Mouse (Mus musculus) erythroblast, embryonic 14.5 days (primary cell): Measurements from ENCODE around the gene Tmem184c.

Experiments
- GATA1 ChIP-seq: IDR thresholded peaks from 2 replicates; pipeline ENCODE4 v1.6.1; 2012; ENCODE audit warnings: low read length, inconsistent platforms, mixed read lengths
- TAL1 ChIP-seq: IDR thresholded peaks from 3 replicates; pipeline ENCODE4 v1.6.1; 2012; ENCODE audit warnings: low read length, inconsistent platforms, mixed read lengths

DNA sequence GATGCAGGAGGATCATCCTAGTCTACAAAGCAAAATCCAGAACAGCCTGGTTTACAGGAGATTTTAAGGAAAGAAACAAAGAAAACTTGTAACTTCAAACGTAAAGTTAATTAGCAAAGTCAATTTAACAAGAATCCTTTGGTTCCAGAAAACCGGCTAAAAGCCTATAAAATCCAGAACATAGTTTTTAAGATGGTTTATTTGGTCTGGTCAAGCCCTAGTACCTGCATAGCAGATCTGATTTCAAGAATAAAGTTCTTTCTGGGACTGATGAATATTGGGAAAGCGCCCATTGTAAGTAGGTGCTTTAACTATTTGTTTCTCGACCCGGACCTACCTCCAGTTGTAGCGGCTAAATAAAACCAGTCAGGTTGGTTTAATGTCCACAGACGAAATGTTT lies 877 bp downstream of the Tmem184c start:
- no peak for TF ChIP-seq GATA1
- no peak for TF ChIP-seq TAL1
